Mouse (Mus musculus): ENCODE measurements around the gene Dennd1b. TPM values are rescaled to one million over a fixed set of nuclear protein-coding genes. Genes with fewer than 3 reads are reported as not detected.

Gene Dennd1b
- total and polyA plus RNA-seq, 3 experiments, result 6.4 to 23.7 (median 22.3) TPM

- Histone ChIP-seq H3K4me1 (ENCODE audit: control insufficient read depth, insufficient read depth, low read length) (no peaks in the 10 kb centered on the region), H3K79me2 (replicated peaks; ENCODE audit: control insufficient read depth, insufficient read depth, low read length) (no peaks in the 10 kb centered on the region), H3K27me3 (ENCODE audit: control insufficient read depth, insufficient read depth, low read length) (no peaks in the 10 kb centered on the region), H3K9ac (ENCODE audit: low read depth, low read length) (no peak overlapping the region), H3K27ac (no peak overlapping the region), H3K36me3 (ENCODE audit: control insufficient read depth, insufficient read depth, low read length) (no peaks in the 10 kb centered on the region), H3K4me3 (no peak overlapping the region)
- intact Hi-C loops (cut with DNase I), result no loop called here
- TF ChIP-seq CTCF (IDR thresholded peaks at IDR 0.05), result no peak
- TF ChIP-seq EP300 (IDR thresholded peaks at IDR 0.05; ENCODE audit: insufficient read depth, low read depth, low read length), result no peak
- no peak for TF ChIP-seq POLR2A (IDR thresholded peaks at IDR 0.05; ENCODE audit: insufficient read depth, low read depth, low read length)
- DNase-seq, result no peak
- 47% methylated on average over 6 of the region's 6 CpGs for WGBS
Measured at GRCm38 (mm10) chr1:138937686-138938370, 25.4 kb upstream of the Dennd1b start.

GRCm38 (mm10) chr1:138939579-138940139, 23.6 kb upstream of the Dennd1b start:
- H3K36me3 ChIP-seq (ENCODE audit: control insufficient read depth, insufficient read depth, low read length), result no peaks in the 10 kb centered on the region
- no peak overlapping the region for H3K4me3 ChIP-seq
- H3K79me2 ChIP-seq (replicated peaks; ENCODE audit: control insufficient read depth, insufficient read depth, low read length), result no peaks in the 10 kb centered on the region
- no peak overlapping the region for H3K9ac ChIP-seq (ENCODE audit: low read depth, low read length)
- no peaks in the 10 kb centered on the region for H3K27me3 ChIP-seq (ENCODE audit: control insufficient read depth, insufficient read depth, low read length)
- DNase-seq, result no peak
- no peak overlapping the region for H3K27ac ChIP-seq
- 59% methylated on average over 6 of the region's 6 CpGs for WGBS
- TF ChIP-seq EP300 (IDR thresholded peaks at IDR 0.05; ENCODE audit: insufficient read depth, low read depth, low read length), result no peak
- no peak for TF ChIP-seq POLR2A (IDR thresholded peaks at IDR 0.05; ENCODE audit: insufficient read depth, low read depth, low read length)
- no peak for TF ChIP-seq CTCF (IDR thresholded peaks at IDR 0.05)
- intact Hi-C loops (cut with DNase I), result no loop called here
- no peaks in the 10 kb centered on the region for H3K4me1 ChIP-seq (ENCODE audit: control insufficient read depth, insufficient read depth, low read length)

- no peak for DNase-seq
- Histone ChIP-seq H3K4me1 (ENCODE audit: control insufficient read depth, insufficient read depth, low read length) (no peaks in the 10 kb centered on the region), H3K9ac (ENCODE audit: low read depth, low read length) (no peak overlapping the region), H3K36me3 (ENCODE audit: control insufficient read depth, insufficient read depth, low read length) (no peaks in the 10 kb centered on the region), H3K79me2 (replicated peaks; ENCODE audit: control insufficient read depth, insufficient read depth, low read length) (no peaks in the 10 kb centered on the region), H3K27me3 (ENCODE audit: control insufficient read depth, insufficient read depth, low read length) (no peaks in the 10 kb centered on the region), H3K27ac (no peak overlapping the region), H3K4me3 (no peak overlapping the region)
- no peak for TF ChIP-seq EP300 (IDR thresholded peaks at IDR 0.05; ENCODE audit: insufficient read depth, low read depth, low read length)
- no peak for TF ChIP-seq POLR2A (IDR thresholded peaks at IDR 0.05; ENCODE audit: insufficient read depth, low read depth, low read length)
- no peak for TF ChIP-seq CTCF (IDR thresholded peaks at IDR 0.05)
- intact Hi-C loops (cut with DNase I), result no loop called here
- 85% methylated on average over 8 of the region's 8 CpGs for WGBS
Measured at GRCm38 (mm10) chr1:138940407-138940806, 22.8 kb upstream of the Dennd1b start.

- no peaks in the 10 kb centered on the region for H3K27me3 ChIP-seq (ENCODE audit: control insufficient read depth, insufficient read depth, low read length)
- H3K4me3 ChIP-seq, result no peak overlapping the region
- intact Hi-C loops (cut with DNase I), result no loop called here
- DNase-seq, result no peak
- no peaks in the 10 kb centered on the region for H3K36me3 ChIP-seq (ENCODE audit: control insufficient read depth, insufficient read depth, low read length)
- H3K27ac ChIP-seq, result no peak overlapping the region
- H3K79me2 ChIP-seq (replicated peaks; ENCODE audit: control insufficient read depth, insufficient read depth, low read length), result no peaks in the 10 kb centered on the region
- H3K9ac ChIP-seq (ENCODE audit: low read depth, low read length), result no peak overlapping the region
- TF ChIP-seq CTCF (IDR thresholded peaks at IDR 0.05), result no peak
- no peak for TF ChIP-seq EP300 (IDR thresholded peaks at IDR 0.05; ENCODE audit: insufficient read depth, low read depth, low read length)
- no peak for TF ChIP-seq POLR2A (IDR thresholded peaks at IDR 0.05; ENCODE audit: insufficient read depth, low read depth, low read length)
- H3K4me1 ChIP-seq (ENCODE audit: control insufficient read depth, insufficient read depth, low read length), result no peaks in the 10 kb centered on the region
Measured at GRCm38 (mm10) chr1:138952173-138952572, 11.1 kb upstream of the Dennd1b start.

GRCm38 (mm10) chr1:138954978-138955377, 8.3 kb upstream of the Dennd1b start:
- no peak for TF ChIP-seq POLR2A (IDR thresholded peaks at IDR 0.05; ENCODE audit: insufficient read depth, low read depth, low read length)
- TF ChIP-seq CTCF (IDR thresholded peaks at IDR 0.05), result no peak
- intact Hi-C loops (cut with DNase I), result no loop called here
- no peaks in the 10 kb centered on the region for H3K36me3 ChIP-seq (ENCODE audit: control insufficient read depth, insufficient read depth, low read length)
- no peak overlapping the region for H3K9ac ChIP-seq (ENCODE audit: low read depth, low read length)
- no peak overlapping the region for H3K27ac ChIP-seq
- DNase-seq, result no peak
- H3K79me2 ChIP-seq (replicated peaks; ENCODE audit: control insufficient read depth, insufficient read depth, low read length), result no peaks in the 10 kb centered on the region
- no peaks in the 10 kb centered on the region for H3K27me3 ChIP-seq (ENCODE audit: control insufficient read depth, insufficient read depth, low read length)
- 69% methylated on average over 5 of the region's 5 CpGs for WGBS
- H3K4me1 ChIP-seq (ENCODE audit: control insufficient read depth, insufficient read depth, low read length), result no peaks in the 10 kb centered on the region
- no peak overlapping the region for H3K4me3 ChIP-seq

- Histone ChIP-seq H3K36me3 (ENCODE audit: control insufficient read depth, insufficient read depth, low read length) (no peaks in the 10 kb centered on the region), H3K4me1 (ENCODE audit: control insufficient read depth, insufficient read depth, low read length) (no peaks in the 10 kb centered on the region), H3K27me3 (ENCODE audit: control insufficient read depth, insufficient read depth, low read length) (no peaks in the 10 kb centered on the region), H3K79me2 (replicated peaks; ENCODE audit: control insufficient read depth, insufficient read depth, low read length) (no peaks in the 10 kb centered on the region), H3K27ac (no peak overlapping the region), H3K4me3 (no peak overlapping the region), H3K9ac (ENCODE audit: low read depth, low read length) (no peak overlapping the region)
- DNase-seq, result no peak
- intact Hi-C loops (cut with DNase I), result no loop called here
- 87% methylated on average over 4 of the region's 4 CpGs for WGBS
- no peak for TF ChIP-seq EP300 (IDR thresholded peaks at IDR 0.05; ENCODE audit: insufficient read depth, low read depth, low read length)
- no peak for TF ChIP-seq CTCF (IDR thresholded peaks at IDR 0.05)
- TF ChIP-seq POLR2A (IDR thresholded peaks at IDR 0.05; ENCODE audit: insufficient read depth, low read depth, low read length), result no peak
Measured at GRCm38 (mm10) chr1:138955455-138955854, 7.8 kb upstream of the Dennd1b start.
